Mouse (Mus musculus) neural tube, embryonic 14.5 days (tissue): ENCODE data around the gene Mpp2. TPM values are rescaled to one million over a fixed set of nuclear protein-coding genes. Genes with fewer than 3 reads are reported as not detected.

Source experiments
- ATAC-seq: fragments of 200-750 bp; cut with Nextera tagmentation; 2 replicates; pipeline ENCODE4 v1.8.0; 2017; ENCODE audit warnings: low read depth, mild to moderate bottlenecking, moderate TSS enrichment, moderate library complexity
- H3K27ac ChIP-seq: fragments of 300-500 bp; sonication (generic); 2 replicates; pipeline ENCODE4 v1.5.1; 2014; ENCODE audit warnings: low read depth, mild to moderate bottlenecking, control low read depth, low read length, moderate library complexity, mixed read lengths
- H3K27me3 ChIP-seq: fragments of 300-500 bp; sonication (generic); 2 replicates; pipeline ENCODE4 v1.6.1; 2014; ENCODE audit warnings: low read length; ENCODE audit not compliant: control insufficient read depth, insufficient read depth
- H3K36me3 ChIP-seq: fragments of 300-500 bp; sonication (generic); 2 replicates; pipeline ENCODE4 v1.6.1; 2014; ENCODE audit warnings: low read length, mixed read lengths; ENCODE audit not compliant: control insufficient read depth, insufficient read depth
- H3K4me1 ChIP-seq: fragments of 300-500 bp; sonication (generic); 2 replicates; pipeline ENCODE4 v1.6.1; 2014; ENCODE audit warnings: low read length; ENCODE audit not compliant: control insufficient read depth, insufficient read depth
- H3K4me2 ChIP-seq: fragments of 300-500 bp; sonication (generic); 2 replicates; pipeline ENCODE4 v1.6.1; 2014; ENCODE audit warnings: mild to moderate bottlenecking, low read depth, low read length, control low read depth
- H3K4me3 ChIP-seq: fragments of 300-500 bp; sonication (generic); 2 replicates; pipeline ENCODE4 v1.5.1; 2014; ENCODE audit warnings: low read depth, low read length, control low read depth, mixed read lengths
- H3K9ac ChIP-seq: fragments of 300-500 bp; sonication (generic); replicated peaks from 2 replicates; pipeline ENCODE4 v1.6.1; 2014; ENCODE audit warnings: low read depth, mild to moderate bottlenecking, control low read depth, low read length, mixed read lengths
- H3K9me3 ChIP-seq: fragments of 300-500 bp; sonication (generic); 2 replicates; pipeline ENCODE4 v1.6.1; 2016; ENCODE audit warnings: low read length; ENCODE audit not compliant: control insufficient read depth
- WGBS: fragments of 180-500 bp; shearing (Covaris S2); extraction: QIAGEN DNeasy Blood & Tissue Kit; methylation state at CpG from one replicate; pipeline ENCODE4 v1.1.7; 2014; 5-methylcytosine and 5-hydroxymethylcytosine counted together
- polyA plus RNA-seq: library from polyadenylated mRNA; unstranded; fragments of >200 nt; fragmentation: Nextera tagmentation; extraction: Ambion mirVana; gene quantifications from 2 replicates; pipeline ENCODE4 v1.2.1, GENCODE M21; 2014

The Mpp2 gene
- polyA plus RNA-seq, 1 experiment from 2014 or later = 25.7 TPM

- 59% methylated on average over 7 of the region's 7 CpGs for WGBS
- no peaks in the 10 kb centered on the region for H3K27me3 ChIP-seq
- H3K4me3 ChIP-seq = no peak overlapping the region
- ATAC-seq = no peak
- peaks cover 9% of the 10 kb centered on the region for H3K4me1 ChIP-seq
- no peak overlapping the region for H3K27ac ChIP-seq
- H3K4me2 ChIP-seq = no peak overlapping the region
- H3K9ac ChIP-seq = no peak overlapping the region
- no peaks in the 10 kb centered on the region for H3K9me3 ChIP-seq
- no peaks in the 10 kb centered on the region; the same call in 1 of the 2 replicates for H3K36me3 ChIP-seq
Observed at GRCm38 (mm10) chr11:102084159-102084558, 4.2 kb downstream of the Mpp2 start.

GRCm38 (mm10) chr11:102083193-102083592 lies 5.1 kb downstream of the Mpp2 start:
- H3K4me1 ChIP-seq = peaks cover 9% of the 10 kb centered on the region
- H3K27ac ChIP-seq = no peak overlapping the region
- H3K9ac ChIP-seq = no peak overlapping the region
- H3K36me3 ChIP-seq = no peaks in the 10 kb centered on the region; the same call in 1 of the 2 replicates
- H3K27me3 ChIP-seq = no peaks in the 10 kb centered on the region
- WGBS = 48% methylated on average over 4 of the region's 4 CpGs
- H3K4me2 ChIP-seq = peak overlapping the region; percentile 61; the same call in 1 of the 2 replicates
- no peak overlapping the region for H3K4me3 ChIP-seq
- no peaks in the 10 kb centered on the region for H3K9me3 ChIP-seq
- ATAC-seq = no peak

GRCm38 (mm10) chr11:102082322-102082721 lies 6.0 kb downstream of the Mpp2 start:
- Histone ChIP-seq H3K27me3 (no peaks in the 10 kb centered on the region), H3K27ac (no peak overlapping the region), H3K9me3 (no peaks in the 10 kb centered on the region)

GRCm38 (mm10) chr11:102073722-102074121 lies 14.6 kb downstream of the Mpp2 start:
- Histone ChIP-seq H3K27ac (no peak overlapping the region), H3K27me3 (no peaks in the 10 kb centered on the region), H3K4me3 (no peak overlapping the region), H3K4me2 (no peak overlapping the region), H3K36me3 (peaks cover 5% of the 10 kb centered on the region; the same call in 1 of the 2 replicates), H3K9ac (no peak overlapping the region), H3K4me1 (no peaks in the 10 kb centered on the region), H3K9me3 (no peaks in the 10 kb centered on the region)
- ATAC-seq = no peak
- WGBS = 78% methylated on average over 14 of the region's 14 CpGs

More at GRCm38 (mm10) chr11:102082322-102082721, 6.0 kb downstream of the Mpp2 start:
- peak overlapping the region; percentile 32 for H3K9ac ChIP-seq
- 0% methylated on average over 18 of the region's 18 CpGs for WGBS
- peak overlapping the region; percentile 26 for H3K4me3 ChIP-seq
- ATAC-seq = peak; percentile 84
- H3K4me2 ChIP-seq = peak overlapping the region; percentile 61
- H3K36me3 ChIP-seq = no peaks in the 10 kb centered on the region; the same call in 1 of the 2 replicates
- H3K4me1 ChIP-seq = peaks cover 9% of the 10 kb centered on the region

DNA sequence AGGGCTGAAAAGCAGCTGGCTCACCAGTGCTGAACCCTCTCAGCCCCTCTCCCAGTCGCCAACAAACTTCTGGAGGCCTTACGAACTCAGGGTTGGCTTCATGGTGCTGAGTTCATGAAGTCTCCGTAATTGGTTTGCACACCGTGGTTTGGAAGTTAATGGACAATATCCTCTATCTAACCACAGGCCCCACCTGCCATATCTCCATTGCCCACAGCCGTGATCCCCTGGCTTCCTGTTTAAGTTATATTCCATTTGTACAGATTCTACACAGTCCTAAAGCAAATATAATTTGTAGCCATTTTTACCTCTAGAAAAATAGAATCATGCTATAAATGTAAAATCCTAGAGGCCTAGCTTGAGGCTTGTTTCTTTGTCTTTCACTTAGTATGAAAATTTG lies 15.6 kb downstream of the Mpp2 start:
- Histone ChIP-seq H3K9ac (no peak overlapping the region), H3K36me3 (peaks cover 5% of the 10 kb centered on the region; the same call in 1 of the 2 replicates), H3K4me3 (no peak overlapping the region), H3K4me2 (no peak overlapping the region), H3K27me3 (no peaks in the 10 kb centered on the region), H3K9me3 (no peaks in the 10 kb centered on the region), H3K27ac (no peak overlapping the region), H3K4me1 (no peaks in the 10 kb centered on the region)
- no peak for ATAC-seq
- 83% methylated on average over 5 of the region's 5 CpGs for WGBS

- Histone ChIP-seq H3K4me3 (no peak overlapping the region), H3K4me1 (no peaks in the 10 kb centered on the region), H3K4me2 (no peak overlapping the region), H3K27ac (no peak overlapping the region), H3K9ac (no peak overlapping the region), H3K36me3 (peaks cover 5% of the 10 kb centered on the region; the same call in 1 of the 2 replicates), H3K9me3 (no peaks in the 10 kb centered on the region), H3K27me3 (no peaks in the 10 kb centered on the region)
- no peak for ATAC-seq
- 3% methylated on average over 13 of the region's 13 CpGs for WGBS
Observed at GRCm38 (mm10) chr11:102070426-102070825, 17.9 kb downstream of the Mpp2 start.

DNA sequence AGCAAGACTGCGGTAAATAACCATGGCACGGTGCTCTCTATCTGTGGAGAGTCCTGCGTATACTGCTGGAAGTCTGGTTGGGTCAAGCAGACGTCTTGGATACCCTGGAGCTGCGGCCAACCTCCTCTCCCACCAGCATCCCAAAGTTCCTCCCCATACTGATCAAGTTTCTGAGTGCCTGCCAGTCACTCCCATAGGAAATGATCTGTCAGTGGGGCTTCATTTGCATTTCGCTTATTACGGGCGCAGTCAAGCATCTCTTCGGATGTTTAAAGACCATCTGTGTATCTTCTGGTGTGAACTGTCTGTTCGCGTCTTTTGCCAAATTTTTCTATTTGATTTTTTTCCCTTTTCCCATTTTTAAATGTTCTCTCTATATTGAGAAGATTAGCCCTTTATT lies 18.7 kb downstream of the Mpp2 start:
- Histone ChIP-seq H3K9ac (no peak overlapping the region), H3K36me3 (peaks cover 5% of the 10 kb centered on the region; the same call in 1 of the 2 replicates), H3K4me1 (no peaks in the 10 kb centered on the region), H3K4me3 (no peak overlapping the region), H3K27ac (no peak overlapping the region), H3K4me2 (no peak overlapping the region), H3K9me3 (no peaks in the 10 kb centered on the region), H3K27me3 (no peaks in the 10 kb centered on the region)
- no peak for ATAC-seq
- 46% methylated on average over 11 of the region's 11 CpGs for WGBS

GRCm38 (mm10) chr11:102068969-102069368 lies 19.3 kb downstream of the Mpp2 start:
- Histone ChIP-seq H3K36me3 (peaks cover 8% of the 10 kb centered on the region), H3K27ac (no peak overlapping the region), H3K4me2 (no peak overlapping the region), H3K27me3 (no peaks in the 10 kb centered on the region), H3K4me1 (no peaks in the 10 kb centered on the region), H3K9me3 (no peaks in the 10 kb centered on the region), H3K4me3 (no peak overlapping the region), H3K9ac (no peak overlapping the region)
- WGBS = 49% methylated on average over 2 of the region's 2 CpGs
- no peak for ATAC-seq

GRCm38 (mm10) chr11:102063076-102063475 lies 25.2 kb downstream of the Mpp2 start:
- no peak for ATAC-seq
- Histone ChIP-seq H3K4me1 (0 out of 2 replicates have a peak, but pooled peaks cover 2% of the 10 kb centered on the region), H3K9me3 (no peaks in the 10 kb centered on the region), H3K27me3 (no peaks in the 10 kb centered on the region; the same call in 1 of the 2 replicates), H3K36me3 (peaks cover 20% of the 10 kb centered on the region), H3K27ac (no peak overlapping the region), H3K4me3 (no peak overlapping the region), H3K9ac (no peak overlapping the region), H3K4me2 (no peak overlapping the region)
- WGBS = 78% methylated on average over 13 of the region's 13 CpGs
